Mouse (Mus musculus) lung, postnatal 14 days (tissue): ENCODE results near the gene Gm45717.

Source experiments
- DNase-seq: peaks from one replicate; pipeline ENCODE4 v3.0.0; 2021

The Gm45717 gene

GRCm38 (mm10) chr7:140902036-140902875 is 53.5 kb downstream of the Gm45717 start:
- peak; percentile 29 for DNase-seq

DNA sequence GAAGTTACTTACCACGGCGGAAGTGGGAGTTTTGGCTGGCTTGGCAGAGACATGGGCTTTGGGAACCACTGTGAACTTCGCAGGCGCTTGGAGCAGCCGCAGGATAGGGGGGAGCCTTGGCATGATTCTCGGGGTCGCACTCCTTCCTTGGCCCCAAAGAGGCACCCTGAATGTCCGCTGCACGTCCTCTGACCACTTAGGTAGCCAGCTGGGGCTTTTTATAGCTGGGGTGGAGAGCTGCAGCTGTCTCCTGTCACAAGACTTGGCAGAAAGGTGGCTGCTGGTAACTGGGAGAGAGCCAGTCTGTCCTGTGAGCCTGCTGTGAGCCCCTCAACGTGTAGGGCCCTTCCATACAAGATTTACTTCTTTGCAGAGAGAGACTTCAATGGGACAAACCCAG is 55.5 kb downstream of the Gm45717 start, which contains the start of gene Cox8b:
TSS of gene Cox8b (minus strand) at position 227 of the 400 bp plus-strand sequence.
- no peak for DNase-seq
